Mouse (Mus musculus) cortical plate, adult 2 months (tissue): ENCODE results near the gene Acp7.

Experiments
- CTCF ChIP-seq: fragments of 200-500 bp; IDR thresholded peaks from 2 replicates; pipeline ENCODE4 v1.5.1; 2011; ENCODE audit warnings: mild to moderate bottlenecking, control low read depth, low read length; ENCODE audit not compliant: insufficient read depth; ENCODE audit errors: extremely low read depth
- POLR2A ChIP-seq: fragments of 200-500 bp; IDR thresholded peaks from 2 replicates; pipeline ENCODE4 v1.6.1; 2011; ENCODE audit warnings: mild to moderate bottlenecking, low read length, control low read depth; ENCODE audit not compliant: insufficient read depth; ENCODE audit errors: extremely low read depth

- TF ChIP-seq POLR2A = no peak
- no peak for TF ChIP-seq CTCF
These were observed 55.5 kb downstream of the Acp7 start for GRCm38 (mm10) chr7:28575597-28575996.
